Mouse (Mus musculus): ENCODE measurements around the gene Gstt4. TPM values are rescaled to one million over a fixed set of nuclear protein-coding genes. Genes with fewer than 3 reads are reported as not detected.
"Not testable (repeated sequence)": the region's sequence is repeated elsewhere in the genome, so short reads cannot be mapped to it uniquely, and the experiment has no call there.

The Gstt4 gene
- polyA plus RNA-seq, 1 experiment from 2014 or later, result not detected

DNA sequence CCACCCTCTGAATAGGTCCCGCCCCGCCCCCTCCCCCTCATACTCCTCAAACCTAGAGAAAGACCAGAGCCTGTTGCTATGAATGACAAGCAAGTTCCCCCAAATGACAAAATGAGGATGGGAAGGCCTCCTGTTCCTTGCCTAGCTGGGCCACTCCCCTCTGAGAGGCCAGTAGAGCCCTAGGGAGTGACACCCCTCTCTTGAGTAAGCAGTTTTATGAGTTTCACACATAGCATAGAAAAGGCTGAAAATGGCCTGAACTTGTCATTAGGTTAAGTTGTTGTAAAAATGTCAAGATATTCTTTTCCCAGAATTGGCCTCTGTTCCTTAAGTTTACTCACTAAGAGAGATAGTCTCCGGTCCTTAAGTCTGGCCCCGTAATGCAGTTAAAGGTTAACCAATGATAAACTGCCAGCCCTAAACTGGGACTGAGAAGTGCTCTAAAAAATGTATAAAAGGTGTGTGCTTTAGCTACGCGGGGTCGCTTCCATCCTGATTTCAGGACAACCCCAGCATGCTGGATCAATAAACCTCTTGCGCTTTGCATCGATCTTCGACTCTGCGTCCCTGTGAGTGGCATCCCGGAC lies 30.3 kb upstream of the Gstt4 start:
- DNase-seq (ENCODE audit: extremely low spot score, low spot score), result no peak
- peaks cover 23% of the 10 kb centered on the region for H3K36me3 ChIP-seq (replicated peaks)
- H3K27me3 ChIP-seq (ENCODE audit: poor library complexity, severe bottlenecking), result peaks cover 3% of the 10 kb centered on the region; the same call in 1 of the 2 replicates
- peaks cover 39% of the 10 kb centered on the region for H3K4me1 ChIP-seq
- no peak overlapping the region for H3K27ac ChIP-seq
- 0 out of 2 replicates have a peak, but pooled peaks cover 3% of the 10 kb centered on the region for H3K9me3 ChIP-seq
- no peak overlapping the region for H3K4me3 ChIP-seq
- 96% methylated on average over 12 of the region's 12 CpGs for WGBS

DNA sequence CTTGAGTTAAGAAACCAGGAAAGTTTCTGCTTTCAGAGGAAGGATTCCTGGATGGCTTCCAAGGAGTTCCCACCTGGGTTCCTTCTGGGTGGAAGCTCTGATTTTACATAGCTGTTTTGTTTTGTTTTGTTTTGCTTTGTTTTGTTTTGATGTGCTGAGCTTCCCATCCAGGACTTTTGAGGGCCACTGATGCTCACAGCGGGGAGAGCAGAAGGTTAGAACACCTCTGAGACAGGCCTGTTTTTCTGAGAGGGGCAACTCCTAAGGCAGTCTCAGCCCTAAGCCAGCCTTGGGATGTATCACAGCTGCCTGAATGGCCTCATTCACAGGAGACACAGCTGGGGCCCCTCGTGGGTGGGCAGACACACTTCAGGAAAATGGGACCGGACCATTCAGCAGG lies 29.3 kb upstream of the Gstt4 start:
- Histone ChIP-seq H3K27me3 (ENCODE audit: poor library complexity, severe bottlenecking) (peaks cover 3% of the 10 kb centered on the region; the same call in 1 of the 2 replicates), H3K27ac (no peak overlapping the region), H3K36me3 (replicated peaks) (peaks cover 13% of the 10 kb centered on the region), H3K4me1 (peaks cover 34% of the 10 kb centered on the region), H3K9me3 (0 out of 2 replicates have a peak, but pooled peaks cover 3% of the 10 kb centered on the region), H3K4me3 (no peak overlapping the region)
- no peak for DNase-seq (ENCODE audit: extremely low spot score, low spot score)
- 37% methylated on average over 3 of the region's 3 CpGs for WGBS

DNA sequence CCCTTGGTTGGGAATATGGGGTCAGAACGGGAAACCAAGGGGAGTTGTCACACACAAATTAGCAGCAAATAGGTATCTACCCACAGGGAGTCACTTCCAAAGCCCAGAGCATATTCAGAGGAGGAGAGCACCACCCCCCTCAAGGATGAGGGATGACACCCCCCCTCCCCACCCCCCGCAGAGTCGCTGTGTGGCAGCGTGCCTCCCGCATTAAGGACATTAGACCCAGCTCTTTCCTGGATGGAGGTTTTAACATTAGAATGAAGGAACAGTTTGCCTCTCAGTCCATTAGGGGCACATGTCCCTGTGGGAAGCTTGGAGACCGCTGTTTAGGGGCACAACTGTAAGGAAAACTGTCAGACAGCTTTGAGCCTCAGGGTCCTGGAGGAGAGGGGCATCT lies 28.7 kb upstream of the Gstt4 start:
- 5% methylated on average over 6 of the region's 6 CpGs for WGBS

DNA sequence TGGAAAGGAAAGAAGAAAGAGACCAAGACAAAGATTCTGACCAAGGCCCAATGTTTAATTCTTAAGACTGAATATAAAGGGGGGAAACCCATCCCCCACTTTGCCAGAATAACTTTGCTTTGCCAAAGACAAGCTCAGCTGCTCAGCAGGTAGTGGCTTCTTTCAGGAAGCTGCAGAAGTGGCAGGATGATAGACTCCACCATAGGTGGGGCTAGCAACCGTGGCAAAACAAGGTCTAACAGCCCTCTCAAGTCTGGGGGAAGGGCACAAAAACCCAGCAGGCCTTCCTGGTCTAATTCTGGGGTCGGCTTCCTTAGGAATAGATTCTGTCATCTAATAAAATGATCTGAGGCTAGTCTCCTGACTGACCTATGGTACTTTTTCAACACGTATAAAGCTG lies 26.0 kb upstream of the Gstt4 start:
- Histone ChIP-seq H3K4me3 (no peak overlapping the region), H3K36me3 (replicated peaks) (no peaks in the 10 kb centered on the region), H3K27me3 (ENCODE audit: poor library complexity, severe bottlenecking) (peaks cover 3% of the 10 kb centered on the region; the same call in 1 of the 2 replicates), H3K27ac (no peak overlapping the region), H3K9me3 (0 out of 2 replicates have a peak, but pooled peaks cover 3% of the 10 kb centered on the region), H3K4me1 (peaks cover 34% of the 10 kb centered on the region)
- no peak for DNase-seq (ENCODE audit: extremely low spot score, low spot score)
- WGBS, result 29% methylated on average over 3 of the region's 3 CpGs

More for the DNA sequence above, 28.7 kb upstream of the Gstt4 start:
- peaks cover 7% of the 10 kb centered on the region for H3K36me3 ChIP-seq (replicated peaks)
- DNase-seq (ENCODE audit: extremely low spot score, low spot score), result no peak
- 0 out of 2 replicates have a peak, but pooled peaks cover 3% of the 10 kb centered on the region for H3K9me3 ChIP-seq
- peaks cover 3% of the 10 kb centered on the region; the same call in 1 of the 2 replicates for H3K27me3 ChIP-seq (ENCODE audit: poor library complexity, severe bottlenecking)
- peaks cover 34% of the 10 kb centered on the region for H3K4me1 ChIP-seq
- no peak overlapping the region for H3K4me3 ChIP-seq
- 0 out of 2 replicates have a peak overlapping the region, but pooled peaks have one; percentile 0 for H3K27ac ChIP-seq

DNA sequence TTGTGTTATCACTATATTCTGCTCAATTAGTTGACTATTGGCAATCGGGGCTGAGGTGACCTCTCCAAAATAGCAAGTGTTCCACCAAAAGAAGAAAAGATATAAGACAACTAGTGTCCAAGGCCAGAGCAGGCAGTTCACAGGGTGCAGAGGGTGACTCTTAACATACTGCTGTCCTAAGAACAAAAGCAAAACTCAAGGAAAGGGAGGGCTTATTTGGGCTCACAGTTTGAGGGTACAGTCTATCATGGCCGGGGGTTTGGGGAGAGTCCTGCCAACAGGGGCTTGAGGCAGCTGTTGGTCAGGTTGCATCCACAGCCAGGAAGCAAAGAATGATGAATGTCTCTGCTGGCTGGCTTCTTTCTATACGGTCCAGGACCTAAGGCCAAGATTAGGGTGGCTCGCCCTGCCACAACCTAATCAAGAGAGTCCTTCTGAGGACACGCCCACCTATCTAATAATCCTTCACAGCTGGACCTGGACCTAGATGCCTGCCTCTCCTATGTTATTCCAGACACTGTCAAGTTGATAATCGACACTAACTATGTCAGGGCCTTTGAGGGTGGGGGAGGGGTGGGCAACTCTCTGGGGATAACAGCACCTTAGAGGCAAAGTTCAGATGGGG lies 23.1 kb upstream of the Gstt4 start:
- Histone ChIP-seq H3K27me3 (ENCODE audit: poor library complexity, severe bottlenecking) (no peaks in the 10 kb centered on the region), H3K4me1 (peaks cover 17% of the 10 kb centered on the region), H3K36me3 (replicated peaks) (no peaks in the 10 kb centered on the region), H3K27ac (no peak overlapping the region), H3K4me3 (no peak overlapping the region), H3K9me3 (no peaks in the 10 kb centered on the region)
- WGBS, result 82% methylated on average over 6 of the region's 6 CpGs
- DNase-seq (ENCODE audit: extremely low spot score, low spot score), result no peak

DNA sequence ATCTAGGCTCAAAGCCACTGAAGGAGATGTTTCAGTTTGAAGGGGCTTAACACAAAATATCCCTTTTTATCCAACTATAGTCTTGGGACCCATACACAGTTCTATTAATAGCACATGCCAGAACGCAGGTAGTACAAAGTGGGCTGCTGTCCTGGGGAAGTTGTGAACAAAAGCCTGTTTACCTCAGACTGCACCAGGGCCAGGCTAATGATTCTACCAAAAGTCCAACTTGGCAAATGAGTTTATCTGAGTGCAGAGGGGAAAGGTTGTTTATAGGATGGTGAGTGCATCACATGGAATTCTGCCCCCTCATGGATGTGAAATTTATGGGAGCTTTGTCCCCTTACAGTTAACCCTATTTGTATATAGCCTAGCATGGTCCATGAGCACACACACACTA lies 22.5 kb upstream of the Gstt4 start:
- no peaks in the 10 kb centered on the region for H3K9me3 ChIP-seq
- no peak overlapping the region for H3K4me3 ChIP-seq
- no peaks in the 10 kb centered on the region for H3K36me3 ChIP-seq (replicated peaks)
- H3K27ac ChIP-seq, result no peak overlapping the region
- WGBS, result 86% methylated on average over 1 of the region's 1 CpGs
- peaks cover 13% of the 10 kb centered on the region for H3K4me1 ChIP-seq
- DNase-seq (ENCODE audit: extremely low spot score, low spot score), result no peak
- H3K27me3 ChIP-seq (ENCODE audit: poor library complexity, severe bottlenecking), result no peaks in the 10 kb centered on the region

DNA sequence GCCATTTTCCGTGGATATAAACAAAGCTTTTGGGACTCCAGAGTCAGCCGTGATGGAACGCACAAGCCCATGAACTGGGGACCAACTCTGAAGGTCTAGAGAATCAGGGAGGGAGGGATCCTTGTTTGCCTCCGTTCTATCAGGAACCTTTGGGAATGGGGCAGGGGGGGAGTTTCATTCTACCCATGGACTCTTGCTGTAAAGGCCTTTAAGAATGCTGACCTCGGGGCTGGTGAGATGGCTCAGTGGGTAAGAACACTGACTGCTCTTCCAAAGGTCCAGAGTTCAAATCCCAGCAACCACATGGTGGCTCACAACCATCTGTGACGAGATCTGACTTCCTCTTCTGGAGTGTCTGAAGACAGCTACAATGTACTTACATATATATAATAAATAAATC lies 21.6 kb upstream of the Gstt4 start:
- DNase-seq (ENCODE audit: extremely low spot score, low spot score); H3K9me3 ChIP-seq; H3K4me3 ChIP-seq; H3K27ac ChIP-seq; H3K4me1 ChIP-seq; H3K36me3 ChIP-seq (replicated peaks); H3K27me3 ChIP-seq (ENCODE audit: poor library complexity, severe bottlenecking): not testable (repeated sequence)
- WGBS, result 79% methylated on average over 6 of the region's 6 CpGs

DNA sequence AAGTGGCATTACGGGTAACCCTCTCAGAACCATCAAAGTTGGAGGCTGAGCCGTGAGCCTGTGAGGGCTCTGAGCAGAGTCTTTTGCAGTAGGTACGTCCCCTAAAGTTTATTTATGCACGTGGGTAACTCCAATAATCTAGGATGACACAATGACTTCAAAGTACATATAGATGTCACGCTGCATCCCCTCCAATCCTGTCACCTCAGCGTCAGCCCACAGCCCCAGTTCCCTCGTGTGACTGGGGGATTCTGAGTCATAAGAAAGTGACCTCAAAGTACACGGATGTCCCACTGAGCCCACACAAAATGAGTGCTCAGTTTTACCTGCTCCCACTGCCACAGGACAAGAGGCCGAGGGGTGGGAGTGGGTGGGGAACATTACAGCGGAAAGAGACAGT lies 16.7 kb upstream of the Gstt4 start:
- WGBS, result 93% methylated on average over 10 of the region's 10 CpGs
- DNase-seq (ENCODE audit: extremely low spot score, low spot score), result no peak
- Histone ChIP-seq H3K4me1 (peaks cover 49% of the 10 kb centered on the region), H3K4me3 (no peak overlapping the region), H3K27me3 (ENCODE audit: poor library complexity, severe bottlenecking) (peaks cover 15% of the 10 kb centered on the region), H3K27ac (no peak overlapping the region), H3K36me3 (replicated peaks) (no peaks in the 10 kb centered on the region), H3K9me3 (no peaks in the 10 kb centered on the region)

DNA sequence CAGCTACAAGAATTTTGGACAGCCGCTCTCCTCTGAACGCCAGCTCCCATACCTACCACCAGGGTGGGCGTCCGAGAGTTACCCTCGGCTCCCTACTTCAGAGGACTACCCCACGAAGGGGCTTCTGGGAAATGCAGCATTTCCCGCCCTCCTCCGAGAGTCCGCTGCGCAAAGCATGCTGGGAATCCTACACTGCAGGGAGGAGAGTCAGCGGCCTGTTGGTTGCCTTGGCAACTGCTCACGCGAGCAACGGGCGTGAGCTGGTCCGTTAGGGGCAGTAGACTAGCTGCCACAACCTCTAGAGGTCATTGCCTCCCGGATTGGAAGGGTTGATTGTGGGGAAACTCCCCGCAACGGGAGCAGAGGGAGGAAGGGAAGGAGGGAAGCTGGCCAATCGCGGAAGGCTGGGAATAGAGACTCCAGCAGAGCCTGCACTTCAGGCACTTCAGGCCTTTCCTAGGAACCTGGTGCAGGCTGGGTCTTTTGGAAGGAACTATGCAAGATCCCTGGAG lies 15.0 kb upstream of the Gstt4 start, which contains the start of gene Gstt2:
TSS of gene Gstt2 (minus strand) at position 177 of the 512 bp plus-strand sequence.
- H3K36me3 ChIP-seq (replicated peaks), result no peaks in the 10 kb centered on the region
- peak; percentile 96 for DNase-seq (ENCODE audit: extremely low spot score, low spot score)
- peak within 1 kb of the TSS; percentile 50 for H3K4me3 ChIP-seq
- H3K9me3 ChIP-seq, result no peaks in the 10 kb centered on the region
- H3K27ac ChIP-seq, result peak within 1 kb of the TSS; percentile 85
- WGBS, result under 1% methylated on average over 21 of the region's 21 CpGs
- H3K4me1 ChIP-seq, result peaks cover 59% of the 10 kb centered on the region
- H3K27me3 ChIP-seq (ENCODE audit: poor library complexity, severe bottlenecking), result peaks cover 33% of the 10 kb centered on the region

DNA sequence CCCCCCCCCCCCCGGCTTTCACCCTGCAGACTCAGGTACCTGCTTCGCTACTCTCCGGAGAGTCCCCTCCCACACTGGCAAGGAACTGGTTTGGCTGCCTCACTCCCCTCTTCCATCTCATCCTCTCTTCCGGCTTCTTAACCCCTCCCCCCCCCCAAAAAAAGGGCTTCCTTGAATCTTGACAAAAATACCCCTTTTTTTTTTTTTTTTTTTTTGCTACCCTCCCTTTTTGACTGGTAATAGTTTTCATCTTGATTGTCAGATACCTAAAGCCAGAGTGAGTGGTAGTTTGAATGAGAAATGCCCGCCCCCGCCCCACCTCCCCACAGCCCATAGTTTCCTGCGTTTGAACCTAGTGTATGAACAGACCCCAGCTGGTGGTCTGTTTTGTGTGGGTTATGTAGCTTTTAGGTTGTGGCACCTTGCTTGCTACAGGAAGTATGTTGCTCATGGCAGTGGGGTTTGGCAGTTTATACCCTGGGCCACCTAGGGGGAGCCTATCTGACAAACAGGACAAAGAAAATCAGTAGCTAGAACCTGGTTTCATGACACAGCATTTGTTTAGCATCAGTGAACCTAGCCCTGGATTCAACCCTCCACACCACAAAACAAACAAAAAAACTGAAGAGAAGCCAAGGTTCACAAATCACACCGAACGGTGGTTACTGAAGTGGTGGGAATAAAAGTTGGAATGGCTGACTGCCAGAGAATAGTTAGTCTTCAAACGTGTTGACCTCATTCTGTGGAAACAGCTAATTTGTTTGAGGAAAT lies 13.6 kb upstream of the Gstt4 start:
- Histone ChIP-seq H3K36me3 (replicated peaks) (no peaks in the 10 kb centered on the region), H3K27me3 (ENCODE audit: poor library complexity, severe bottlenecking) (peaks cover 37% of the 10 kb centered on the region), H3K9me3 (no peaks in the 10 kb centered on the region), H3K4me1 (peaks cover 59% of the 10 kb centered on the region), H3K4me3 (peak overlapping the region; percentile 56), H3K27ac (peak overlapping the region; percentile 56)
- no peak for DNase-seq (ENCODE audit: extremely low spot score, low spot score)
- 20% methylated on average over 10 of the region's 10 CpGs for WGBS

DNA sequence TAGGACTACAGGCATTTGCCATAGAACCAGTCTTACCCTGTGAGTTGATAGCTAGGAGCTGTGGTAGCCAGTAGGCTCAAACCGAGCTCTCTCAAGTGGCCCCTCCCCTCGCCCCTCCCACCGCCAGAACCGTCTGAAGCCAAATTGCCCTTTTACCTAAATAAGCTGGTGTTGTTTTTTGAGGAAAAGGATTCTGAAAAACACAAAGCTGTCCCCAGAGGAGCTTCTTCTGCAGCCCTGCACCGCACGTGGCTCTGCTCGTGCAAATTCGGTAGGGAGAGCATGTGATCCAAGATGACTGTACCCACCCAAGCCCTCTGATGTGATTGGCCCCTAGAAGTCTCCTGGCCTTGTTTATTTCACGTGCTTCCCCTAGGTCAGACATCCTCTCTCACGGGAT lies 13.0 kb upstream of the Gstt4 start:
- H3K27ac ChIP-seq, result peak overlapping the region; percentile 56
- H3K4me1 ChIP-seq, result peaks cover 59% of the 10 kb centered on the region
- H3K36me3 ChIP-seq (replicated peaks), result no peaks in the 10 kb centered on the region
- peak overlapping the region; percentile 56 for H3K4me3 ChIP-seq
- peak; percentile 47 for DNase-seq (ENCODE audit: extremely low spot score, low spot score)
- no peaks in the 10 kb centered on the region for H3K9me3 ChIP-seq
- 1% methylated on average over 10 of the region's 10 CpGs for WGBS
- peaks cover 37% of the 10 kb centered on the region for H3K27me3 ChIP-seq (ENCODE audit: poor library complexity, severe bottlenecking)

DNA sequence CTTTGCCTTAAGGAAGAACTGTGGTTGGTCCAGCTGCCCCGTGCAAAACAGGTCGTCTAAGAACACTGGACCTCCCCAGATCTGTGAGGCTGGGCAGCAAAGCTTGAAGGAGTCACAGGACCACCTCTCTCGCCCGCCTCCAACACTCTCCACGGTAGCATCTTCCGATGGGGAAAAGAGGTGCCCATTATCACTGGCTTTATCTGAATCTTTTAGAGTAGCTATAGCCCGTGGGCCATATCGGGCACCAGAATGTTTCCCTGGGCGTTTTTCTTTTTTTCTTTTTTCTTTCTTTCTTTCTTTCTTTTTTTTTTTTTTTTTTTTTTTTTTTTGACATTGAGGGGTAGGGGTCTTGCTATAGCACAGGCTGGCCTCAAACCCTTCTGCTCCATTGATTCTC lies 12.4 kb upstream of the Gstt4 start:
- WGBS, result 8% methylated on average over 9 of the region's 9 CpGs
- H3K27ac ChIP-seq, result peak overlapping the region; percentile 77
- no peak for DNase-seq (ENCODE audit: extremely low spot score, low spot score)

More for the DNA sequence above, 12.4 kb upstream of the Gstt4 start:
- H3K36me3 ChIP-seq (replicated peaks), result no peaks in the 10 kb centered on the region
- H3K4me1 ChIP-seq, result peaks cover 59% of the 10 kb centered on the region
- peaks cover 37% of the 10 kb centered on the region for H3K27me3 ChIP-seq (ENCODE audit: poor library complexity, severe bottlenecking)
- H3K4me3 ChIP-seq, result peak overlapping the region; percentile 56
- H3K9me3 ChIP-seq, result no peaks in the 10 kb centered on the region
